Mouse (Mus musculus) ES-Bruce4 (cell line): ENCODE measurements at regions not wholly inside any gene's neighbourhood (a gene's known extent, or its start where the extent isn't known, plus 50 kb on each side); places are given as distances from the start of the nearest gene placed in this dataset.
A peak's percentile ranks its signal among the peaks of the same experiment; 100 is the strongest.

Experiments used
- H3K27ac ChIP-seq: 2 replicates; pipeline ENCODE4 v1.5.1; 2012; ENCODE audit warnings: low read length, inconsistent platforms; ENCODE audit not compliant: insufficient read depth
- H3K27me3 ChIP-seq: 2 replicates; pipeline ENCODE4 v1.6.1; 2012; ENCODE audit warnings: mild to moderate bottlenecking, low read length, inconsistent platforms; ENCODE audit not compliant: control insufficient read depth, poor library complexity, insufficient read depth, severe bottlenecking
- H3K36me3 ChIP-seq: 2 replicates; pipeline ENCODE4 v1.6.1; 2012; ENCODE audit warnings: inconsistent platforms, mild to moderate bottlenecking, low read length, moderate library complexity; ENCODE audit not compliant: control insufficient read depth, poor library complexity, insufficient read depth, severe bottlenecking
- H3K4me1 ChIP-seq: one replicate; pipeline ENCODE4 v1.8.1; 2011; ENCODE audit warnings: low read length; ENCODE audit not compliant: control insufficient read depth, insufficient read depth
- H3K4me3 ChIP-seq: 2 replicates; pipeline ENCODE4 v1.5.1; 2011; ENCODE audit warnings: low read depth, mild to moderate bottlenecking, low read length
- H3K9ac ChIP-seq: 2 replicates; pipeline ENCODE4 v1.6.1; 2012; ENCODE audit warnings: low read depth, mild to moderate bottlenecking, inconsistent platforms; ENCODE audit not compliant: poor library complexity, severe bottlenecking
- H3K9me3 ChIP-seq: replicated peaks from 2 replicates; pipeline ENCODE4 v1.6.1; 2012; ENCODE audit warnings: mild to moderate bottlenecking, low read length, inconsistent platforms; ENCODE audit not compliant: control insufficient read depth, poor library complexity, insufficient read depth, severe bottlenecking
- CTCF ChIP-seq: IDR thresholded peaks from one replicate; pipeline ENCODE4 v1.8.1; 2011; ENCODE audit warnings: low read depth, low read length
- EP300 ChIP-seq: IDR thresholded peaks from 2 replicates; pipeline ENCODE4 v1.6.1; 2011; ENCODE audit warnings: low read depth, low read length; ENCODE audit not compliant: insufficient read depth
- POLR2A ChIP-seq: IDR thresholded peaks from one replicate; pipeline ENCODE4 v1.8.1; 2011; ENCODE audit warnings: low read length; ENCODE audit not compliant: insufficient read depth

- no peak overlapping the region for H3K4me3 ChIP-seq
- no peak overlapping the region for H3K9ac ChIP-seq
- H3K27me3 ChIP-seq, result no peaks in the 10 kb centered on the region
- no peaks in the 10 kb centered on the region for H3K36me3 ChIP-seq
- peaks cover 7% of the 10 kb centered on the region for H3K4me1 ChIP-seq
- no peak overlapping the region for H3K27ac ChIP-seq
- H3K9me3 ChIP-seq, result no peaks in the 10 kb centered on the region
- no peak for TF ChIP-seq EP300
- no peak for TF ChIP-seq POLR2A
- TF ChIP-seq CTCF, result no peak
These were observed 83.8 kb downstream of the 1810010D01Rik start for GRCm38 (mm10) chr7:145123996-145124601.

- TF ChIP-seq CTCF (no peak), EP300 (no peak), POLR2A (no peak)
- H3K4me3 ChIP-seq, result no peak overlapping the region
These were observed 85.4 kb downstream of the 1810010D01Rik start for GRCm38 (mm10) chr7:145122471-145122870.

GRCm38 (mm10) chr7:145118406-145118805 lies 89.5 kb downstream of the 1810010D01Rik start:
- TF ChIP-seq EP300, result no peak
- no peak for TF ChIP-seq POLR2A
- TF ChIP-seq CTCF, result no peak
- Histone ChIP-seq H3K4me1 (no peaks in the 10 kb centered on the region), H3K36me3 (no peaks in the 10 kb centered on the region), H3K4me3 (no peak overlapping the region), H3K9ac (no peak overlapping the region), H3K9me3 (no peaks in the 10 kb centered on the region), H3K27me3 (no peaks in the 10 kb centered on the region), H3K27ac (no peak overlapping the region)

More at GRCm38 (mm10) chr7:145122471-145122870, 85.4 kb downstream of the 1810010D01Rik start:
- Histone ChIP-seq H3K27ac (no peak overlapping the region), H3K27me3 (no peaks in the 10 kb centered on the region), H3K36me3 (no peaks in the 10 kb centered on the region), H3K4me1 (peaks cover 2% of the 10 kb centered on the region), H3K9me3 (no peaks in the 10 kb centered on the region), H3K9ac (no peak overlapping the region)

- Histone ChIP-seq H3K27ac (no peak overlapping the region), H3K36me3 (no peaks in the 10 kb centered on the region), H3K4me1 (peaks cover 2% of the 10 kb centered on the region), H3K27me3 (no peaks in the 10 kb centered on the region), H3K9ac (no peak overlapping the region), H3K4me3 (no peak overlapping the region), H3K9me3 (no peaks in the 10 kb centered on the region)
- no peak for TF ChIP-seq EP300
- TF ChIP-seq CTCF, result peak; percentile 69
These were observed 93.3 kb downstream of the 1810010D01Rik start for GRCm38 (mm10) chr7:145114660-145115059.

- no peaks in the 10 kb centered on the region for H3K9me3 ChIP-seq
- no peaks in the 10 kb centered on the region for H3K36me3 ChIP-seq
- no peak overlapping the region for H3K27ac ChIP-seq
- peaks cover 2% of the 10 kb centered on the region for H3K4me1 ChIP-seq
- H3K4me3 ChIP-seq, result no peak overlapping the region
- no peaks in the 10 kb centered on the region for H3K27me3 ChIP-seq
- no peak overlapping the region for H3K9ac ChIP-seq
- TF ChIP-seq CTCF (peak; percentile 44), EP300 (no peak), POLR2A (no peak)
These were observed 93.8 kb downstream of the 1810010D01Rik start for GRCm38 (mm10) chr7:145114145-145114544.

GRCm38 (mm10) chr7:145112887-145113531 lies 94.9 kb downstream of the 1810010D01Rik start:
- H3K4me1 ChIP-seq, result peaks cover 2% of the 10 kb centered on the region

More at GRCm38 (mm10) chr7:145112887-145113531, 94.9 kb downstream of the 1810010D01Rik start:
- no peaks in the 10 kb centered on the region for H3K36me3 ChIP-seq
- no peak overlapping the region for H3K9ac ChIP-seq
- H3K4me3 ChIP-seq, result no peak overlapping the region
- H3K9me3 ChIP-seq, result no peaks in the 10 kb centered on the region
- H3K27ac ChIP-seq, result no peak overlapping the region
- no peaks in the 10 kb centered on the region for H3K27me3 ChIP-seq
- TF ChIP-seq EP300, result no peak
- TF ChIP-seq CTCF, result no peak
- TF ChIP-seq POLR2A, result no peak
